Mouse (Mus musculus): Measurements from ENCODE around the gene Ly6g5c. TPM values are rescaled to one million over a fixed set of nuclear protein-coding genes. Genes with fewer than 3 reads are reported as not detected.

The Ly6g5c gene
- polyA plus RNA-seq, 1 experiment: not detected

DNA sequence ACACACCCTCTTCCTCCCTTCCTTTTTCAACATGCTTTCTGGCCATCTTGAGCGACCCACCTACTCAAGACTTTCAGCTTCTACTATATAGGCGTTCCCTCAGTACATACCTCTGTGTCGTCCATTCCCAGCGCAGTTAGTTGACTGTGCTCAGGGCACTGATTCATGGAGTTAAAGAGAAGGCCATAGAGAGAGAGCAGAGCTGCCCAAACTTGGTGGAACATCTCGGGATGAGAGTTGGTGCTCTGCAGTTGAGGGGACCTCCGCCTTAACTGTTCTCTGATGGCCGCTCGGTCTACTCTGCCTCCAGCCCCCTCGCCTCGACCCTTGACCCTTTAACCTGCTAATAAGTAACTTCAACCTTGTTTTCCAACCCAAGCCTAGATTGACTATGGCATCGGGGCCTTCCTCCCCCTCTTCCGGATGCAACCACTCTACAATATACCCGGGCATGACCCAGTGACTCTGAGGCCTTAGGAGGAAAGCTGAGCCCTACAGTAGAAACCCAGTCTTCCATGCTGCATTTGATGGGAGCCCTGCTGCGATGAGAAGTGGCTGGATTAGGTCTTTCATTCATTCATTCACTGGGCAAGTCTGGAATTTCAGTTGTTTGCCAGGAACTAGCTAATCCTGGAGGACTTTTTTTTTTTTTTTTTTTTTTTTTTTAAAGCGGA, 23.6 kb downstream of the Ly6g5c start, which contains the start of gene Apom:
Gene Apom (minus strand): TSS at position 551 of the 674 bp plus-strand sequence.
- no peak within 1 kb of the TSS for H3K4me2 ChIP-seq (ENCODE audit: low read depth)
- H3ac ChIP-seq (ENCODE audit: control insufficient read depth, insufficient read length): no peak within 1 kb of the TSS
- no peaks in the 10 kb centered on the region for H3K27me3 ChIP-seq (ENCODE audit: control insufficient read depth, insufficient read depth, insufficient read length)
- TF ChIP-seq SRF (IDR thresholded peaks at IDR 0.05; ENCODE audit: control insufficient read depth, insufficient read length, low read depth): no peak
- H3K36me3 ChIP-seq (ENCODE audit: control insufficient read depth, insufficient read depth): no peaks in the 10 kb centered on the region
- H3K79me2 ChIP-seq (ENCODE audit: control insufficient read depth, insufficient read depth): peaks cover 33% of the 10 kb centered on the region
- H3K4me3 ChIP-seq: no peak within 1 kb of the TSS

DNA sequence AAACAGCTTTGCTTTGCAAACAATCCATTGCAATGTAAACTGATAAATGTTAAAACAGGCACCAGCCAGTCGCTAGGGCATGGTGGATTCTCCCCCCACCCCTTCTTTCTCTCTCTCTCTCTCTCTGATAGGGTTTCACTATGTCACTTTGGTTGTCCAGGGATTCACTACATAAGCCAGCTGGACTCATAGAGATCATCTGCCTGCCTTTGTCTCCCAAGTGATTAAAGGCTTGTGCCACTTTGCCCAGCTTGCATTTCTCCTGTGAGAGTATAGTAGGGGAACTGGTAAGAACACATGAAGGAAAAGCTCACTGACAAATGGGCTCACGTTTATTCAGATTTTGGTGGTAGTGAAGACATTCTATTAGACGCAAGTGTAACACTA, 24.1 kb downstream of the Ly6g5c start:
- Histone ChIP-seq H3K79me2 (ENCODE audit: control insufficient read depth, insufficient read depth) (peaks cover 33% of the 10 kb centered on the region), H3K27me3 (ENCODE audit: control insufficient read depth, insufficient read depth, insufficient read length) (no peaks in the 10 kb centered on the region), H3K4me3 (no peak overlapping the region), H3ac (ENCODE audit: control insufficient read depth, insufficient read length) (no peak overlapping the region), H3K36me3 (ENCODE audit: control insufficient read depth, insufficient read depth) (no peaks in the 10 kb centered on the region), H3K4me2 (ENCODE audit: low read depth) (no peak overlapping the region)
- no peak for TF ChIP-seq POLR2AphosphoS2 (IDR thresholded peaks at IDR 0.05; ENCODE audit: insufficient read length, low read depth)
- no peak for TF ChIP-seq REST (IDR thresholded peaks at IDR 0.05; ENCODE audit: insufficient read depth, insufficient read length)
- TF ChIP-seq USF1 (IDR thresholded peaks at IDR 0.05; ENCODE audit: low read depth): no peak
- no peak for TF ChIP-seq MYOD1 (IDR thresholded peaks at IDR 0.05; ENCODE audit: control insufficient read depth in 1 of 3, insufficient read length in 2 of 3, low read depth in 2 of 3)
- TF ChIP-seq POLR2A (IDR thresholded peaks at IDR 0.05; ENCODE audit: insufficient read length, low read depth): no peak
- TF ChIP-seq TCF3 (IDR thresholded peaks at IDR 0.05; ENCODE audit: insufficient read length, low read depth): no peak
- no peak for TF ChIP-seq TCF12 (IDR thresholded peaks at IDR 0.05; ENCODE audit: insufficient read depth, poor library complexity, severe bottlenecking)
- no peak for TF ChIP-seq MYOG (IDR thresholded peaks at IDR 0.05; ENCODE audit: control insufficient read depth in 1 of 3, insufficient read depth in 1 of 3, insufficient read length in 2 of 3, low read depth in 2 of 3)
- TF ChIP-seq MAX (IDR thresholded peaks at IDR 0.05; ENCODE audit: low read depth): no peak
- TF ChIP-seq E2F4 (IDR thresholded peaks at IDR 0.05; ENCODE audit: insufficient read depth): no peak
- TF ChIP-seq SRF (IDR thresholded peaks at IDR 0.05; ENCODE audit: control insufficient read depth, insufficient read length, low read depth): no peak

DNA sequence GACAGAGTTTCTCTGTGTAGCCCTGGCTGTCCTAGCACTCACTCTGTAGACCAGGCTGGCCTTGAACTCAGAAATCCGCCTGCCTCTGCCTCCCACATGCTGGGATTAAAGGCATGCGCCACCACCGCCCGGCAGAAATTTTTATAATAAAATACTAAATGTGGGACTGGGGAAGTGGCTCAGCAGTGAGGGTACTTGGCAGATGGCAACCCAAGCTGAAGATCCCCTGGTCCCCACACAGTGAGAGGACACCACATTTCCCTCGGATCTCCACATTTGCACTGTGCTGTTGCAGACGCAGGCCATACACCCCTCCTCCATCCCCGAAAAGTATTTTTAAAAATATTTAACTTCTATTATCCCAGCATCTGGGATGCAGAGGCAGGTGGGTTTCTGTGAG, 25.4 kb downstream of the Ly6g5c start:
- no peak overlapping the region for H3K4me3 ChIP-seq
- peaks cover 33% of the 10 kb centered on the region for H3K79me2 ChIP-seq (ENCODE audit: control insufficient read depth, insufficient read depth)
- no peaks in the 10 kb centered on the region for H3K27me3 ChIP-seq (ENCODE audit: control insufficient read depth, insufficient read depth, insufficient read length)
- H3K36me3 ChIP-seq (ENCODE audit: control insufficient read depth, insufficient read depth): peaks cover 3% of the 10 kb centered on the region
- TF ChIP-seq MYOD1 (IDR thresholded peaks at IDR 0.05; ENCODE audit: control insufficient read depth in 1 of 3, insufficient read length in 2 of 3, low read depth in 2 of 3) (no peak), USF1 (IDR thresholded peaks at IDR 0.05; ENCODE audit: low read depth) (no peak), TCF3 (IDR thresholded peaks at IDR 0.05; ENCODE audit: insufficient read length, low read depth) (no peak), MAX (IDR thresholded peaks at IDR 0.05; ENCODE audit: low read depth) (no peak), MYOG (IDR thresholded peaks at IDR 0.05; ENCODE audit: control insufficient read depth in 1 of 3, insufficient read depth in 1 of 3, insufficient read length in 2 of 3, low read depth in 2 of 3) (no peak), E2F4 (IDR thresholded peaks at IDR 0.05; ENCODE audit: insufficient read depth) (no peak), POLR2AphosphoS2 (IDR thresholded peaks at IDR 0.05; ENCODE audit: insufficient read length, low read depth) (no peak), REST (IDR thresholded peaks at IDR 0.05; ENCODE audit: insufficient read depth, insufficient read length) (no peak), SRF (IDR thresholded peaks at IDR 0.05; ENCODE audit: control insufficient read depth, insufficient read length, low read depth) (no peak)
- no peak overlapping the region for H3ac ChIP-seq (ENCODE audit: control insufficient read depth, insufficient read length)
- H3K4me2 ChIP-seq (ENCODE audit: low read depth): no peak overlapping the region

DNA sequence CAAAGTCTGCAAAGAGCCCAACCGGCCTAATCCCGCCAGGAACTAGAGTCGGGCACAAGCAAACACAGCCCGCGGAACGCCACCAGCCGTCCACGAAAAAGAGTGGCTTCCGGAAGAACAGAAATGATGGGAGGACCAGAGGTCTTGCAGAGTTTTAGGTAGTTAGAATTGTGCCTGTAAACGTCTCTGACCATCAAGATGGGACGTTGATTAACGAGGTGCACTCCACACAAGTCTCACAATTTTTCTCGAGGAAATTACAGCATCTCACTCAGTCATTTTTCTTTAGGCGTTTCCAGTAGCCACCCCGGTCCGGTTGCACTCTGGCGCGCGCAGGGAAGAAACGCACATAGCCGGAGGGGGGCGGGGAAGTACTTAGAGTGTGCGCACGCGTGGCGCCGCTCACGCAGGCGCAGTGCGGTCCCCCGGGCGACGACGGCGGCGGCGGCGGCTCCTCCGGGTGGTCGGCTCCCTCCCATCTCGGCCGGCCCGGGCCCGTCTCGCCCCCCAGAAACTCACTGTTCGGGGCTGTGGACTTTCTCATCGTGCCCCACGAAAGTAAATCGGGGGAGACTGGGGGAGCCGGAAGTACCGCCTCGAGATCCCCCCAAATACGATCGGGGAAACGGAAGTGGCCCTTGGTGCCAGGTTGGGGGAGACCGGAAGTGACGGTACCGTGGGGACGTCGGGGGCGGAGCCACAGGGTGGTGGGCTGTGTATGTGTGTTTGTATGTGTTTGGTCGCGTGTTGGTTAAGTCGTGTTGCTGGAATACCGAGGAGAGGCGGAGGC, 26.9 kb downstream of the Ly6g5c start, which contains the start of gene Bag6:
Gene Bag6 (plus strand): TSS at position 378 of the 790 bp plus-strand sequence.
- Histone ChIP-seq H3K4me2 (ENCODE audit: low read depth) (peak within 1 kb of the TSS; percentile 94), H3K36me3 (ENCODE audit: control insufficient read depth, insufficient read depth) (peaks cover 12% of the 10 kb centered on the region), H3K79me2 (ENCODE audit: control insufficient read depth, insufficient read depth) (peaks cover 48% of the 10 kb centered on the region), H3ac (ENCODE audit: control insufficient read depth, insufficient read length) (peak within 1 kb of the TSS; percentile 94), H3K4me3 (peak within 1 kb of the TSS; percentile 89), H3K27me3 (ENCODE audit: control insufficient read depth, insufficient read depth, insufficient read length) (no peaks in the 10 kb centered on the region)
- no peak for TF ChIP-seq SRF (IDR thresholded peaks at IDR 0.05; ENCODE audit: control insufficient read depth, insufficient read length, low read depth)
- peak; percentile 39 for TF ChIP-seq E2F4 (IDR thresholded peaks at IDR 0.05; ENCODE audit: insufficient read depth)
- no peak for TF ChIP-seq MYOG (IDR thresholded peaks at IDR 0.05; ENCODE audit: control insufficient read depth in 1 of 3, insufficient read depth in 1 of 3, insufficient read length in 2 of 3, low read depth in 2 of 3)
- no peak for TF ChIP-seq POLR2AphosphoS2 (IDR thresholded peaks at IDR 0.05; ENCODE audit: insufficient read length, low read depth)
- TF ChIP-seq CEBPB (IDR thresholded peaks at IDR 0.05; ENCODE audit: insufficient read depth, poor library complexity, severe bottlenecking): no peak
- no peak for TF ChIP-seq TCF3 (IDR thresholded peaks at IDR 0.05; ENCODE audit: insufficient read length, low read depth)
- no peak for TF ChIP-seq MYOD1 (IDR thresholded peaks at IDR 0.05; ENCODE audit: control insufficient read depth in 1 of 3, insufficient read length in 2 of 3, low read depth in 2 of 3)
- no peak for TF ChIP-seq USF1 (IDR thresholded peaks at IDR 0.05; ENCODE audit: low read depth)
- TF ChIP-seq MAX (IDR thresholded peaks at IDR 0.05; ENCODE audit: low read depth): peak; percentile 99
- no peak for TF ChIP-seq REST (IDR thresholded peaks at IDR 0.05; ENCODE audit: insufficient read depth, insufficient read length)

All from myocyte (in vitro differentiated cells).